ENCODE assay signal across 9 mouse cellular contexts in the genomic region with DNA sequence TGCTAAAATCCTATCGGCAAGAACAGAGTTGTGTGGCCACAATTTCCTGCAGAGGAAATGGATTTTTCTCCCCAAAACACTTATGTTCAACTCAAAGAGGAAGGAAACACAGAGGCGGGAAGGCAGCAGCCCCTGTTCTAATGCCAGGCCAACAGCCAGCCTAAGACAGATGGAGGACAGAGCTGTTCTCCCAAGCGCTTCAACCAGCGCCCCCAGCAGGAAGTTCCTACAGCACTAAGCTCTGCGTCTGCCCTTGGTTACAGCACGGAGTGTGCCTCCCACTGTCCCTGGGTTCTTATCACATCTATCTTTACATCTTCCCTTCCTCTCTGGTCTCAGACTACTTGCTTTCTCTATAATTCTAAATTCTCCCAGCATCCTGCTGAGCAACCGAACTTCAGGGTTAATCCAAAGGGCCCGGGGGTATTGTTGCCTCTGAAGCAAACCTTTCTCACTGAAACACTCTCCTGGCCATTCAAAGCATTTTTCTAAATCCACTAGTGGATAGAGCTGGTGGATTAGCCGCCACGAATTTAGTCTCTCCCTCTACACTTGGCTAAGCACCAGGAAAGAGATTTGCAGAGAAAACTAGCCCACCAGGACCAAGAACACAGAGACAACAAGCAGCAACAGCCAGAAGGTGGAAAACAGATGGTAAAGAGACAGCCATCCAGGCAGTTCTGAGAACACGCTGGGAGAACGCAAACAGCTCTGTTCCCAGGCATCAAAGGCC. TPM values are rescaled to one million over a fixed set of nuclear protein-coding genes. Genes with fewer than 3 reads are reported as not detected.
DNase-seq lines count a peak whose midpoint lies in the region; ATAC-seq lines count a peak whose summit lies in the region.
"Had no signal": no experiment of that assay in that cellular context is flagged by ENCODE, and none has a peak within 500 bp of the region (broad histone marks: within the 10 kb centered on the region; RNA-seq: fewer than 3 reads in every experiment).

No protein-coding gene starts in this region.

- peaks cover 33% of the 10 kb centered on the region for H3K4me1 ChIP-seq in midbrain, embryonic 15.5 days

- no peak overlapping the region for H3K9ac ChIP-seq in midbrain, embryonic 15.5 days

- H3K9me3 ChIP-seq in midbrain, embryonic 15.5 days, result no peaks in the 10 kb centered on the region

- peak overlapping the region; percentile 48 for H3K27ac ChIP-seq in midbrain, embryonic 15.5 days

- no peak overlapping the region for H3K4me3 ChIP-seq in midbrain, embryonic 15.5 days
- H3K4me3 ChIP-seq: erythroblast, embryonic 14.5 days had no signal

- peak overlapping the region; percentile 5 for H3K4me2 ChIP-seq in midbrain, embryonic 15.5 days

- peak; percentile 26 to 31 for DNase-seq in frontal cortex, postnatal 10 days (ENCODE audit: low spot score in 2 of 2)
- no peak for DNase-seq in frontal cortex, postnatal 14 days (ENCODE audit: low spot score in 2 of 2)
- peak; percentile 40 to 43 for DNase-seq in B cell, adult 2 months
- peak; percentile 41 to 61 for DNase-seq in cerebellum, adult 18-20 months
- DNase-seq in gastrocnemius, postnatal 25 days, result no peak
- DNase-seq in kidney, adult 9 months, result no peak

- WGBS in midbrain, embryonic 15.5 days, result 15% methylated on average over 12 of the region's 12 CpGs

- peaks cover 8% of the 10 kb centered on the region; the same call in 1 of the 2 replicates for H3K27me3 ChIP-seq in midbrain, embryonic 15.5 days (replicated peaks)

- ATAC-seq in inflammation-experienced regulatory T-cells, adult 6 months, result peak; percentile 61
- ATAC-seq in midbrain, embryonic 15.5 days (replicated peaks), result peak; percentile 40; the same call in 1 of the 2 replicates

- H3K36me3 ChIP-seq in midbrain, embryonic 15.5 days (replicated peaks), result no peaks in the 10 kb centered on the region

RNA-seq across cellular contexts. Expression of a gene that starts 31.5 kb away (rescaled TPM):
- 100 to 1,000 TPM; 353 to 565 (median 539) TPM for polyA plus RNA-seq in inflammation-experienced regulatory T-cells, adult 6 months (2017; shearing (Covaris generic))
- polyA plus RNA-seq in midbrain, embryonic 15.5 days (2015; fragmentation: Nextera tagmentation; extraction: Ambion mirVana), result 172 and 176 TPM in 2 replicates
- 100 to 1,000 TPM; 134 to 151 TPM for total RNA-seq in gastrocnemius, postnatal 25 days (2021)

Comparison
In these comparisons a context has a peak if more than half of its experiments do, and no peak if none do; other contexts are left out.
1. DNase-seq: peak in frontal cortex, postnatal 10 days (2 of 2), B cell, adult 2 months (2 of 2) and cerebellum, adult 18-20 months (2 of 2); none in frontal cortex, postnatal 14 days (0 of 2), gastrocnemius, postnatal 25 days (single experiment) and kidney, adult 9 months (single experiment).